In genomic region chr11:81239966-81240681, GRCm38 (mm10) we compare ENCODE assay signal across 8 mouse cellular contexts.
DNase-seq lines count a peak whose midpoint lies in the region; ATAC-seq and TF ChIP-seq lines count a peak whose summit lies in the region.
"Had no signal": no experiment of that assay in that cellular context is flagged by ENCODE, and none has a peak within 500 bp of the region (broad histone marks: within the 10 kb centered on the region; RNA-seq: fewer than 3 reads in every experiment).

No protein-coding gene starts in this region.

- no peaks in the 10 kb centered on the region for H3K27me3 ChIP-seq in MEL (ENCODE audit: control insufficient read depth in 1 of 2, insufficient read depth in 2 of 2, low read length in 2 of 2)

- peak; percentile 19 for DNase-seq in layer of hippocampus, adult 11-12 months (ENCODE audit: low spot score)
- DNase-seq in layer of hippocampus, adult 9-11 months, result no peak
- peak; percentile 9 for DNase-seq in MEL (ENCODE audit: low read depth, low spot score)
- DNase-seq in adrenal gland, postnatal 25 days, result peak; percentile 35
- peak; percentile 29 to 37 for DNase-seq in heart, postnatal 14 days
- peak; percentile 49 for DNase-seq in lung, postnatal 36 days

- no peak for TF ChIP-seq RAD21 in MEL (IDR thresholded peaks at IDR 0.05; ENCODE audit: low read depth, low read length)

- H3K79me2 ChIP-seq in MEL (ENCODE audit: control insufficient read depth, insufficient read depth, low read length, poor library complexity), result no peaks in the 10 kb centered on the region

- peak; percentile 29 to 50 (median 40); a peak in 5 of 6 replicates for TF ChIP-seq CTCF in MEL (IDR thresholded peaks at IDR 0.05 in 2 of 3, conservative IDR thresholded peaks at IDR 0.05 in 1 of 3; ENCODE audit: control insufficient read depth in 1 of 3, insufficient read depth in 1 of 3, low read depth in 2 of 3, low read length in 3 of 3, poor library complexity in 1 of 3, severe bottlenecking in 1 of 3)

- H3K4me1 ChIP-seq in MEL (ENCODE audit: control insufficient read depth in 1 of 2, insufficient read depth in 2 of 2, low read length in 2 of 2), result no peaks in the 10 kb centered on the region

- TF ChIP-seq POLR2A in MEL (IDR thresholded peaks at IDR 0.05; ENCODE audit: control insufficient read depth in 1 of 2, insufficient read depth in 1 of 2, low read depth in 1 of 2, low read length in 2 of 2, poor library complexity in 1 of 2), result no peak

- no peak overlapping the region for H3K27ac ChIP-seq in MEL (ENCODE audit: control insufficient read depth, low read depth, low read length)
- H3K27ac ChIP-seq: macrophage had no signal

- no peaks in the 10 kb centered on the region for H3K9me3 ChIP-seq in MEL (replicated peaks; ENCODE audit: insufficient read depth, low read length)

- H3K4me3 ChIP-seq in MEL (ENCODE audit: control insufficient read depth in 1 of 2, insufficient read depth in 1 of 2, low read depth in 2 of 2, low read length in 2 of 2), result no peak overlapping the region

- H3K36me3 ChIP-seq in MEL (ENCODE audit: control insufficient read depth in 1 of 2, insufficient read depth in 2 of 2, low read length in 2 of 2), result no peaks in the 10 kb centered on the region

- intact Hi-C loops in heart, postnatal 14 days (cut with DNase I), result no loop called here

- no peak overlapping the region for H3K9ac ChIP-seq in MEL (ENCODE audit: control insufficient read depth, low read depth, low read length, poor library complexity, severe bottlenecking)

- no peak for TF ChIP-seq EP300 in MEL (IDR thresholded peaks at IDR 0.05; ENCODE audit: low read depth in 1 of 2, low read length in 2 of 2)

- ATAC-seq in megakaryocyte-erythroid progenitor cell, adult 5-6 weeks (replicated peaks; ENCODE audit: low FRiP score, low TSS enrichment, poor library complexity, severe bottlenecking), result no peak

TF ChIP-seq in MEL, 35 proteins besides CTCF, POLR2A, EP300 and RAD21:
- no peak for TF ChIP-seq GATA1 (IDR thresholded peaks at IDR 0.05; ENCODE audit: low read depth, low read length)
- TF ChIP-seq ZKSCAN1 (IDR thresholded peaks at IDR 0.05; ENCODE audit: low read depth, low read length), result no peak
- no peak for TF ChIP-seq TAL1 (IDR thresholded peaks at IDR 0.05; ENCODE audit: low read length)
- TF ChIP-seq ZMIZ1 (IDR thresholded peaks at IDR 0.05; ENCODE audit: low read depth, low read length), result no peak
- no peak for TF ChIP-seq BHLHE40 (IDR thresholded peaks at IDR 0.05; ENCODE audit: borderline replicate concordance, low read depth, low read length)
- TF ChIP-seq SMC3 (IDR thresholded peaks at IDR 0.05; ENCODE audit: low read depth, low read length), result no peak
- TF ChIP-seq USF1 (IDR thresholded peaks at IDR 0.05; ENCODE audit: low read depth, low read length), result no peak
- TF ChIP-seq MAFK (IDR thresholded peaks at IDR 0.05; ENCODE audit: borderline replicate concordance, low read depth, low read length), result no peak
- TF ChIP-seq JUND (IDR thresholded peaks at IDR 0.05; ENCODE audit: low read depth, low read length), result no peak
- TF ChIP-seq POLR2AphosphoS2 (IDR thresholded peaks at IDR 0.05; ENCODE audit: low read length), result no peak
- no peak for TF ChIP-seq NRF1 (IDR thresholded peaks at IDR 0.05; ENCODE audit: insufficient read depth, low read depth, low read length, poor library complexity, severe bottlenecking)
- TF ChIP-seq MXI1 (IDR thresholded peaks at IDR 0.05; ENCODE audit: low read depth, low read length), result no peak
- TF ChIP-seq MAZ (IDR thresholded peaks at IDR 0.05; ENCODE audit: low read depth, low read length), result no peak
- no peak for TF ChIP-seq ELF1 (IDR thresholded peaks at IDR 0.05; ENCODE audit: low read depth, low read length)
- TF ChIP-seq MYC (IDR thresholded peaks at IDR 0.05; ENCODE audit: low read depth, low read length), result no peak
- no peak for TF ChIP-seq TCF12 (IDR thresholded peaks at IDR 0.05; ENCODE audit: low read depth, low read length)
